Mouse (Mus musculus) lung, adult 2 months (tissue): Measurements from ENCODE around the gene Trdmt1. TPM values are rescaled to one million over a fixed set of nuclear protein-coding genes. Genes with fewer than 3 reads are reported as not detected.

Experiments used
- DNase-seq: peaks from one replicate; pipeline ENCODE4 v3.0.0; 2022
- H3K4me1 ChIP-seq: fragments of 200-500 bp; 2 replicates; pipeline ENCODE4 v1.6.1; 2011; ENCODE audit warnings: low read length; ENCODE audit not compliant: control insufficient read depth, insufficient read depth
- H3K4me3 ChIP-seq: fragments of 200-500 bp; replicated peaks from 2 replicates; pipeline ENCODE3; 2011; ENCODE audit warnings: low read depth, mild to moderate bottlenecking, control low read depth, low read length; ENCODE audit errors: extremely low read depth
- CTCF ChIP-seq: fragments of 200-500 bp; IDR thresholded peaks from 2 replicates; pipeline ENCODE4 v1.5.1; 2011; ENCODE audit warnings: mild to moderate bottlenecking, low read length, control low read depth; ENCODE audit not compliant: insufficient read depth
- POLR2A ChIP-seq: fragments of 200-500 bp; IDR thresholded peaks from 2 replicates; pipeline ENCODE4 v1.6.1; 2011; ENCODE audit warnings: low read depth, mild to moderate bottlenecking, control low read depth, low read length, borderline replicate concordance; ENCODE audit errors: extremely low read depth
- WGBS: fragments of 180-500 bp; shearing (Covaris S2); methylation state at CpG from one replicate; pipeline ENCODE4 v1.1.7; 2018; 5-methylcytosine and 5-hydroxymethylcytosine counted together
- polyA plus RNA-seq: library from polyadenylated mRNA; depleted of rRNA; stranded (reverse); fragments of >200 nt; gene quantifications from 2 replicates; pipeline ENCODE4 v1.2.3, GENCODE M21; 2012

Gene Trdmt1
- polyA plus RNA-seq, 1 experiment: 4.2 TPM

GRCm38 (mm10) chr2:13530639-13531038 is 13.8 kb downstream of the Trdmt1 start:
- TF ChIP-seq POLR2A: no peak
- TF ChIP-seq CTCF: no peak
- H3K4me1 ChIP-seq: no peaks in the 10 kb centered on the region

GRCm38 (mm10) chr2:13529253-13529933 is 15.1 kb downstream of the Trdmt1 start:
- TF ChIP-seq POLR2A (no peak), CTCF (no peak)
- 80% methylated on average over 3 of the region's 3 CpGs for WGBS
- Histone ChIP-seq H3K4me1 (no peaks in the 10 kb centered on the region), H3K4me3 (no peak overlapping the region)
- DNase-seq: no peak

More at GRCm38 (mm10) chr2:13530639-13531038, 13.8 kb downstream of the Trdmt1 start:
- no peak for DNase-seq
- no peak overlapping the region for H3K4me3 ChIP-seq
- 63% methylated on average over 6 of the region's 6 CpGs for WGBS

GRCm38 (mm10) chr2:13527531-13527930 is 16.9 kb downstream of the Trdmt1 start:
- DNase-seq: no peak
- TF ChIP-seq POLR2A (no peak), CTCF (no peak)
- H3K4me1 ChIP-seq: peaks cover 5% of the 10 kb centered on the region; the same call in 1 of the 2 replicates
- H3K4me3 ChIP-seq: no peak overlapping the region
- 55% methylated on average over 4 of the region's 4 CpGs for WGBS

- Histone ChIP-seq H3K4me1 (peaks cover 5% of the 10 kb centered on the region; the same call in 1 of the 2 replicates), H3K4me3 (no peak overlapping the region)
- no peak for DNase-seq
- TF ChIP-seq POLR2A: no peak
- TF ChIP-seq CTCF: no peak
- WGBS: 45% methylated on average over 2 of the region's 2 CpGs
These were observed 17.3 kb downstream of the Trdmt1 start for GRCm38 (mm10) chr2:13527125-13527524.

GRCm38 (mm10) chr2:13526205-13526604 is 18.3 kb downstream of the Trdmt1 start:
- TF ChIP-seq POLR2A: no peak
- no peak for TF ChIP-seq CTCF
- no peak for DNase-seq
- peaks cover 5% of the 10 kb centered on the region for H3K4me1 ChIP-seq
- 71% methylated on average over 2 of the region's 2 CpGs for WGBS
- no peak overlapping the region for H3K4me3 ChIP-seq

- Histone ChIP-seq H3K4me3 (no peak overlapping the region), H3K4me1 (peaks cover 5% of the 10 kb centered on the region)
- DNase-seq: no peak
- 46% methylated on average over 8 of the region's 8 CpGs for WGBS
- TF ChIP-seq CTCF: no peak
- TF ChIP-seq POLR2A: no peak
These were observed 20.7 kb downstream of the Trdmt1 start for GRCm38 (mm10) chr2:13523540-13524456.

GRCm38 (mm10) chr2:13522106-13522505 is 22.4 kb downstream of the Trdmt1 start:
- no peak overlapping the region for H3K4me3 ChIP-seq
- no peak for TF ChIP-seq POLR2A
- TF ChIP-seq CTCF: no peak
- peaks cover 5% of the 10 kb centered on the region for H3K4me1 ChIP-seq
- 25% methylated on average over 8 of the region's 8 CpGs for WGBS
- no peak for DNase-seq

GRCm38 (mm10) chr2:13514949-13515348 is 29.5 kb downstream of the Trdmt1 start:
- DNase-seq: no peak
- Histone ChIP-seq H3K4me1 (no peaks in the 10 kb centered on the region), H3K4me3 (no peak overlapping the region)
- TF ChIP-seq CTCF (no peak), POLR2A (no peak)
- WGBS: 58% methylated on average over 4 of the region's 4 CpGs

GRCm38 (mm10) chr2:13502717-13503116 is 41.8 kb downstream of the Trdmt1 start:
- TF ChIP-seq POLR2A: no peak
- no peak for TF ChIP-seq CTCF
- H3K4me3 ChIP-seq: no peak overlapping the region
- WGBS: 91% methylated on average over 2 of the region's 2 CpGs

GRCm38 (mm10) chr2:13501553-13501952 is 42.9 kb downstream of the Trdmt1 start:
- WGBS: 47% methylated on average over 5 of the region's 5 CpGs
- TF ChIP-seq CTCF (no peak), POLR2A (no peak)
- no peak for DNase-seq
- Histone ChIP-seq H3K4me1 (no peaks in the 10 kb centered on the region; the same call in none of the 2 replicates), H3K4me3 (no peak overlapping the region)

More at GRCm38 (mm10) chr2:13502717-13503116, 41.8 kb downstream of the Trdmt1 start:
- no peaks in the 10 kb centered on the region; the same call in none of the 2 replicates for H3K4me1 ChIP-seq
- no peak for DNase-seq
